Mouse (Mus musculus) thymus, adult 2 months (tissue): Measurements from ENCODE around the gene Exd2. TPM values are rescaled to one million over a fixed set of nuclear protein-coding genes. Genes with fewer than 3 reads are reported as not detected.

ENCODE experiments used
- DNase-seq: peaks from one replicate; pipeline ENCODE4 v3.0.0; 2021
- H3K27ac ChIP-seq: fragments of 200-500 bp; 2 replicates; pipeline ENCODE4 v1.5.1; 2012; ENCODE audit warnings: low read length, control low read depth; ENCODE audit not compliant: control insufficient read depth, insufficient read depth
- H3K27me3 ChIP-seq: fragments of 200-500 bp; 2 replicates; pipeline ENCODE4 v1.6.1; 2012; ENCODE audit warnings: mild to moderate bottlenecking, low read length, moderate library complexity, mixed read lengths; ENCODE audit not compliant: control insufficient read depth, insufficient read depth
- H3K36me3 ChIP-seq: fragments of 200-500 bp; 2 replicates; pipeline ENCODE4 v1.6.1; 2012; ENCODE audit warnings: mild to moderate bottlenecking, low read length, moderate library complexity; ENCODE audit not compliant: control insufficient read depth, insufficient read depth
- H3K4me1 ChIP-seq: fragments of 200-500 bp; replicated peaks from 2 replicates; pipeline ENCODE4 v1.6.1; 2012; ENCODE audit warnings: low read length; ENCODE audit not compliant: control insufficient read depth, insufficient read depth
- H3K4me3 ChIP-seq: fragments of 200-500 bp; 2 replicates; pipeline ENCODE4 v1.5.1; 2012; ENCODE audit warnings: mild to moderate bottlenecking, low read length, control low read depth, moderate library complexity; ENCODE audit not compliant: control insufficient read depth, insufficient read depth
- CTCF ChIP-seq: fragments of 200-500 bp; IDR thresholded peaks from 2 replicates; pipeline ENCODE4 v1.5.1; 2012; ENCODE audit warnings: mild to moderate bottlenecking, control low read depth, low read length, moderate library complexity, borderline replicate concordance; ENCODE audit not compliant: control insufficient read depth, poor library complexity, insufficient read depth; ENCODE audit errors: extremely low read depth
- POLR2A ChIP-seq: fragments of 200-500 bp; IDR thresholded peaks from 2 replicates; pipeline ENCODE4 v1.6.1; 2012; ENCODE audit warnings: mild to moderate bottlenecking, low read length, control low read depth, moderate library complexity; ENCODE audit not compliant: control insufficient read depth, poor library complexity, insufficient read depth; ENCODE audit errors: extremely low read depth
- WGBS: fragments of 180-500 bp; shearing (Covaris S2); methylation state at CpG from one replicate; pipeline ENCODE4 v1.1.7; 2018; 5-methylcytosine and 5-hydroxymethylcytosine counted together
- polyA plus RNA-seq: library from polyadenylated mRNA; depleted of rRNA; stranded (reverse); fragments of >200 nt; gene quantifications from 2 replicates; pipeline ENCODE4 v1.2.3, GENCODE M21; 2012

Exd2 gene
- polyA plus RNA-seq, 1 experiment = 19.6 TPM

DNA sequence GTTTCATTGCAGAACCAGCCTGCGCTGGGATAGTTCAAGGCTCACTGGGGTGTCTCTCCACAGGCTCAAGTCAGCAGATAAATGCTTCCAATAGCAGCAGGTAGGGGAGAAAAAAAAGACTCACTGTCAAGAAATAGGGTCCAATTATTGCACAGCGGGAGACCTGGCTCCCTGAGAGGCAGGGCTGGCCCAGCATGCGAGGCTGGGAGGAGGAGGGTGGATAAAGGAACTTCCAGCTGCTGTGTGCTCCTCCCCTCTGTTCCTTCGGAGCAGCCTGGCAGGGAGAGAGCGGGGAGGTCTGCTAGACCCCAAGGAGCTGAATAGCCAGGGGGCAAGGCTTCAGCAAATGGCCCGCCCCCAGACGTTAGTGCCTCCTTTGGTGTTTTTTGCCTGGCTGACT is 62.6 kb downstream of the Exd2 start:
- TF ChIP-seq POLR2A = no peak
- no peak for TF ChIP-seq CTCF
- Histone ChIP-seq H3K4me1 (no peaks in the 10 kb centered on the region), H3K27me3 (no peaks in the 10 kb centered on the region; the same call in 1 of the 2 replicates), H3K4me3 (no peak overlapping the region), H3K27ac (no peak overlapping the region), H3K36me3 (no peaks in the 10 kb centered on the region)
- 67% methylated on average over 7 of the region's 7 CpGs for WGBS
- no peak for DNase-seq

DNA sequence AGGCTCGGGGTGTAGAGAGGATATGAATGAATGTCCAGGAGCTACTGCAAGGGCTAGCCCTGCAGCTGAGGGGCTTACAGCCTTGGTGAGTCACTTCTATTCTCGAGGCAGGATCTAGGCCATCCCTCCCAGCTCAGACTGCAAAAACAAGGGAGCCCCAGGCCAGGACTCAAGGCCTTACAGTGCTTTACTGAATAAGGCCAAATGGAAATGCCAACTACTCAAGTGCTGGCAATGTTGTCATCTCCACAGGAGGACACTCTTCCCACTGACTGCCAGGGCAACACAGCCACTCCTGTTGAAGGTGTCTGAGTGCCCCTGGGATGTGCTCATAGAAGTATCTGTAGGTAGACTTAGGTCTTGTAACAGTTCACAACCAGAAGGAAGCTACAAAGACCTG is 63.6 kb downstream of the Exd2 start:
- WGBS = 81% methylated on average over 2 of the region's 2 CpGs
- Histone ChIP-seq H3K4me1 (no peaks in the 10 kb centered on the region), H3K36me3 (no peaks in the 10 kb centered on the region), H3K27ac (no peak overlapping the region), H3K27me3 (no peaks in the 10 kb centered on the region; the same call in 1 of the 2 replicates), H3K4me3 (no peak overlapping the region)
- TF ChIP-seq POLR2A (no peak), CTCF (no peak)
- DNase-seq = no peak

DNA sequence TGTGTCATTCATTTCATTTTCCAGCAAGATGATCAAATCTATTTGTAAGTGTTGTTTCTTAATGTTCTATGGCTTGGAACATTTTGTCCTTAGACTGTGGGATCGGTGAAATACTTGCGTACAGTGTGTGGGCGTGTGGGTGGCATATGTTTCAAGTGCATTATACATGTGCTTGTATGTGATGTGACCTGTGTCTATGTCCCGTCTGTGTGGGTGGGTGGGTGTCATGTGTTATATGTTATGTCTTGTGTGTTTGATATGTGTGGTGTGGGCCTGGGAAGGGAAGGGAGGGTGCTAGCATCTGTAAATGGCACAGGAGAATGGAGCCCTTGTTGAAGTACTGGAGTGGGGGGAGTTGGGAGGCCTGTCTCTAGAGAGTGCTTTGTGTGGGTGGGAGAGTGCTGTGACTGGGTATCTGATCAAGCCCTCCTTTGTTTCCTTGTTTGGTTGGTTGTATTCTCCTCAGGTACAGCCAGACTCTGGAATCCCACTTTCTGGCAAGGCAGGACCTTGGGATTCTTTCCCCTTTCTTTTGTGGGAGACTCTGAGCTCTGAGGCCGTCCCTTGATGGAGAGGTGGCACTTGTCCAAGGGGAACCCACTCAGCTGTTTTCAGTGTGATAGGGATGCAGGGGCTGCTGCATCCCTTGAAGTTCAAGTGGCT is 65.0 kb downstream of the Exd2 start:
- TF ChIP-seq POLR2A = no peak
- no peak for TF ChIP-seq CTCF
- no peaks in the 10 kb centered on the region for H3K27me3 ChIP-seq

DNA sequence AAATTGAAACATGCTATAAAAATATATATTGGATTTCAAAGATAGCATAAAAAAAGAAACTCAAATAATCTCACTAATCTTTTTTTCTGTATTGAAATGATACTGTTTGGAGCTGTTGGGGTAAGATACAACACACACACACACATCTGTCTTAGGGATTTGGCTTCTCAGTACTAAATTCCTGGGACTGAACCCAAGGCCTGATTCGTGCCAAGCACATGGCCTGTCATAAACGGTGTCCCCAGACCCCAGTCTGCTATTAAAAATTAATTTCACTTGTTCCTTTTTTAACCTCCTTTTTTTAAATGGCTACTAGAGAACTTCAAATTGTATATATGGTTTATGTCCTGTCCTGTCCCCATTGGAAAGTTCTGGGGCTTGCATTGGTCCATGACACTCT is 67.2 kb downstream of the Exd2 start:
- Histone ChIP-seq H3K4me3 (no peak overlapping the region), H3K36me3 (no peaks in the 10 kb centered on the region), H3K27ac (no peak overlapping the region), H3K4me1 (no peaks in the 10 kb centered on the region), H3K27me3 (no peaks in the 10 kb centered on the region)
- 80% methylated on average over 2 of the region's 2 CpGs for WGBS
- no peak for DNase-seq
- no peak for TF ChIP-seq POLR2A
- TF ChIP-seq CTCF = no peak

More for the DNA sequence above, 65.0 kb downstream of the Exd2 start:
- WGBS = 88% methylated on average over 5 of the region's 5 CpGs
- H3K27ac ChIP-seq = no peak overlapping the region
- H3K36me3 ChIP-seq = no peaks in the 10 kb centered on the region
- no peak overlapping the region for H3K4me3 ChIP-seq
- no peaks in the 10 kb centered on the region for H3K4me1 ChIP-seq
- DNase-seq = no peak

DNA sequence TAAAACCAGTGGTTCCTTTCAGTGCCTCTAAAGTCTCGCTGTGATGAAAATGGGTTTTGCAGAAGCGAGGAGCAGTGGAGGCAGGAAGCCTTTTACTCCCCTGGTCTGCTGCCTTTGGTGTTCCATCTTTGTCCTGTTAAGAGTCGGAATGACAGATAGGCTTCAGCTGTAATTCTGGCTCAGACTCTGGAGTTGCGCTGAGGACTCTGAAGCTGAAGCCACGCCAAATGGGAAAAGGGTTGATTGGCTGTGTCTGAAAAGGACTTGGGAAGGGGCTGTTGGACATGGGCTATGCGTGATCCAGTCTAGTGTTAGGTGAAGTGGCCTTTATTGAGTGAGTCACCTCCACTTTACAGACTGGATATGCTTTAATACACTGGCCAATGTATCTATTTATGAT is 67.7 kb downstream of the Exd2 start:
- no peaks in the 10 kb centered on the region for H3K27me3 ChIP-seq
- H3K4me3 ChIP-seq = no peak overlapping the region
- no peak for DNase-seq
- H3K4me1 ChIP-seq = no peaks in the 10 kb centered on the region
- H3K36me3 ChIP-seq = no peaks in the 10 kb centered on the region
- H3K27ac ChIP-seq = no peak overlapping the region
- WGBS = 86% methylated on average over 6 of the region's 6 CpGs
- no peak for TF ChIP-seq CTCF
- TF ChIP-seq POLR2A = no peak

DNA sequence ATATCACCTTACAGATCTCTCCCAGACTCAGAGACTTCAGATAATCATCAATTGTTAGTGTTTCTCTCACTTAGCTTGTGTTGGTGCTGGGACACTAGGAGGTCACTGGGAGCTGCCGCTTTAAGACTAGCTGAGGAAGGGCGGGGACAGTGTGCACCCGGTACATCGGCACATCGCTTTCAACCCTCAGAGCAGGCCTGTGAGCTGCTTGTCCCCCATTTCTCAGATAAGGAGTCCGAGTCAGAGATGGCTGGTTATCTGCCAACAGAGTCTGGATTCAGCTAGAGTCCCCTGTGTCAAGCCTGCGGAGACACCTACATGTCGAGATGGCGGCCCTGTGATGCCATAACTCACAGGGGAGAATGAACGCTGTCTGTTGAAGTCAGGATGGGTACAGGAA is 68.7 kb downstream of the Exd2 start:
- Histone ChIP-seq H3K27ac (no peak overlapping the region), H3K4me1 (no peaks in the 10 kb centered on the region), H3K36me3 (no peaks in the 10 kb centered on the region), H3K27me3 (no peaks in the 10 kb centered on the region), H3K4me3 (no peak overlapping the region)
- WGBS = 87% methylated on average over 10 of the region's 10 CpGs
- TF ChIP-seq POLR2A = no peak
- TF ChIP-seq CTCF = no peak
- DNase-seq = no peak

DNA sequence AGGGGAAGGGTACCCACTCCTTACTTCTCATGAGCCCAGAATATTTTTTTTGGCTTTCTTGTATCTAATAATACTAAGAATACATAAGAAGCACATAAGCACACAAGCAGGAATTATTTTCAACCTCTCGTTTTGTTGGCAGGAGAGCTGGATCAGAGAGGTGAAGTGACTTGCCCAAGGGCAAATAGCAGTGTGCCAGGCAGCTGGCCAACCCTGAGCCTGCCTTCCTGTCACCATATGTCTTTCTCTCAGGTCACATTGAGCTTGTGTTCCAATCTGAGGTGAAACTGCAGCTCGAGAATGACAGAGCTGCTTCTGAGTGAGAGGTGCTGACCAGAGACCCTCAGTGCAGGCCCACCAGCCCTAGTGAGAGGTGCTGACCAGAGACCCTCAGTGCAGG is 71.0 kb downstream of the Exd2 start:
- Histone ChIP-seq H3K4me1 (no peaks in the 10 kb centered on the region), H3K27ac (no peak overlapping the region), H3K36me3 (no peaks in the 10 kb centered on the region), H3K27me3 (no peaks in the 10 kb centered on the region), H3K4me3 (no peak overlapping the region)
- TF ChIP-seq CTCF = no peak
- TF ChIP-seq POLR2A = no peak
- 79% methylated on average over 2 of the region's 2 CpGs for WGBS
- no peak for DNase-seq
